Mouse (Mus musculus) spleen, adult 2 months (tissue): Measurements from ENCODE around the gene Gls2.

Experiments used
- CTCF ChIP-seq: fragments of 200-500 bp; IDR thresholded peaks from 2 replicates; pipeline ENCODE4 v1.5.1; 2011; ENCODE audit warnings: mild to moderate bottlenecking, inconsistent platforms; ENCODE audit not compliant: insufficient read depth, insufficient read length, insufficient replicate concordance; ENCODE audit errors: extremely low read depth
- POLR2A ChIP-seq: fragments of 200-500 bp; IDR thresholded peaks from 2 replicates; pipeline ENCODE4 v1.6.1; 2011; ENCODE audit warnings: low read depth, low read length, inconsistent platforms

- no peak for TF ChIP-seq CTCF
- TF ChIP-seq POLR2A = no peak
Measured at GRCm38 (mm10) chr10:128184296-128184695, 10.0 kb upstream of the Gls2 start.
